Mouse (Mus musculus) liver, postnatal 0 days (tissue): Measurements from ENCODE around the gene Plekhg6. TPM values are rescaled to one million over a fixed set of nuclear protein-coding genes. Genes with fewer than 3 reads are reported as not detected.
A peak's percentile ranks its signal among the peaks of the same experiment; 100 is the strongest.

Experiments
- ATAC-seq: fragments of 200-750 bp; cut with Nextera tagmentation; 2 replicates; pipeline ENCODE4 v1.8.0; 2017; ENCODE audit warnings: mild to moderate bottlenecking, moderate library complexity
- DNase-seq: peaks from one replicate; pipeline ENCODE4 v3.0.0-alpha.2; 2016
- H3K27ac ChIP-seq: fragments of 300-500 bp; sonication (generic); 2 replicates; pipeline ENCODE4 v1.5.1; 2014; ENCODE audit warnings: antibody characterized with exemption, moderate library complexity, mild to moderate bottlenecking, low read depth
- H3K27me3 ChIP-seq: fragments of 300-500 bp; sonication (generic); 2 replicates; pipeline ENCODE4 v1.6.1; 2014; ENCODE audit warnings: low read length, control low read depth, mixed read lengths; ENCODE audit not compliant: insufficient read depth
- H3K36me3 ChIP-seq: fragments of 300-500 bp; sonication (generic); replicated peaks from 2 replicates; pipeline ENCODE4 v1.6.1; 2014; ENCODE audit warnings: mild to moderate bottlenecking, control low read depth, low read length, moderate library complexity, mixed read lengths; ENCODE audit not compliant: insufficient read depth
- H3K4me1 ChIP-seq: fragments of 300-500 bp; sonication (generic); 2 replicates; pipeline ENCODE4 v1.6.1; 2014; ENCODE audit warnings: antibody characterized with exemption, mild to moderate bottlenecking, control low read depth; ENCODE audit not compliant: insufficient read depth
- H3K4me2 ChIP-seq: fragments of 300-500 bp; sonication (generic); 2 replicates; pipeline ENCODE4 v1.6.1; 2014; ENCODE audit warnings: low read depth, mild to moderate bottlenecking, low read length, moderate library complexity, mixed read lengths
- H3K4me3 ChIP-seq: fragments of 300-500 bp; sonication (generic); 2 replicates; pipeline ENCODE4 v1.5.1; 2014; ENCODE audit warnings: low read depth, low read length
- H3K9ac ChIP-seq: fragments of 300-500 bp; sonication (generic); replicated peaks from 2 replicates; pipeline ENCODE4 v1.6.1; 2014; ENCODE audit warnings: mild to moderate bottlenecking, moderate library complexity
- H3K9me3 ChIP-seq: fragments of 300-500 bp; sonication (generic); 2 replicates; pipeline ENCODE4 v1.6.1; 2016; ENCODE audit warnings: mild to moderate bottlenecking, control low read depth, low read length, mixed read lengths
- CTCF ChIP-seq: sonication (generic); IDR thresholded peaks from 2 replicates; pipeline ENCODE4 v1.5.1; 2016; ENCODE audit warnings: antibody characterized with exemption, low read depth
- EP300 ChIP-seq: IDR thresholded peaks from 2 replicates; pipeline ENCODE4 v1.6.1; 2016; ENCODE audit warnings: antibody characterized with exemption, low read depth, mild to moderate bottlenecking
- WGBS: fragments of 180-500 bp; shearing (Covaris S2); extraction: QIAGEN DNeasy Blood & Tissue Kit; methylation state at CpG from one replicate; pipeline ENCODE4 v1.1.7; 2014; ENCODE audit not compliant: insufficient replicate concordance; 5-methylcytosine and 5-hydroxymethylcytosine counted together
- polyA plus RNA-seq: library from polyadenylated mRNA; unstranded; fragments of >200 nt; fragmentation: Nextera tagmentation; extraction: Ambion mirVana; gene quantifications from 2 replicates; pipeline ENCODE4 v1.2.1, GENCODE M21; 2015

The Plekhg6 gene
- polyA plus RNA-seq, 1 experiment from 2014 or later, result 1.2 TPM

GRCm38 (mm10) chr6:125411661-125412060, 31.1 kb upstream of the Plekhg6 start:
- Histone ChIP-seq H3K27ac (no peak overlapping the region), H3K4me1 (peaks cover 10% of the 10 kb centered on the region), H3K9ac (no peak overlapping the region), H3K36me3 (no peaks in the 10 kb centered on the region), H3K9me3 (no peaks in the 10 kb centered on the region), H3K4me3 (no peak overlapping the region), H3K27me3 (no peaks in the 10 kb centered on the region), H3K4me2 (no peak overlapping the region)
- WGBS, result 82% methylated on average over 6 of the region's 6 CpGs
- ATAC-seq, result no peak
- TF ChIP-seq CTCF, result no peak
- no peak for TF ChIP-seq EP300
- DNase-seq, result no peak

GRCm38 (mm10) chr6:125410995-125411547, 30.5 kb upstream of the Plekhg6 start:
- TF ChIP-seq EP300 (no peak), CTCF (no peak)
- Histone ChIP-seq H3K4me3 (no peak overlapping the region), H3K27ac (peak overlapping the region; percentile 16; the same call in 1 of the 2 replicates), H3K9ac (no peak overlapping the region), H3K9me3 (no peaks in the 10 kb centered on the region), H3K4me2 (peak overlapping the region; percentile 40), H3K36me3 (no peaks in the 10 kb centered on the region), H3K4me1 (peaks cover 10% of the 10 kb centered on the region), H3K27me3 (no peaks in the 10 kb centered on the region)
- DNase-seq (peak; percentile 65), ATAC-seq (peak; percentile 80)
- WGBS, result 33% methylated on average over 8 of the region's 8 CpGs

DNA sequence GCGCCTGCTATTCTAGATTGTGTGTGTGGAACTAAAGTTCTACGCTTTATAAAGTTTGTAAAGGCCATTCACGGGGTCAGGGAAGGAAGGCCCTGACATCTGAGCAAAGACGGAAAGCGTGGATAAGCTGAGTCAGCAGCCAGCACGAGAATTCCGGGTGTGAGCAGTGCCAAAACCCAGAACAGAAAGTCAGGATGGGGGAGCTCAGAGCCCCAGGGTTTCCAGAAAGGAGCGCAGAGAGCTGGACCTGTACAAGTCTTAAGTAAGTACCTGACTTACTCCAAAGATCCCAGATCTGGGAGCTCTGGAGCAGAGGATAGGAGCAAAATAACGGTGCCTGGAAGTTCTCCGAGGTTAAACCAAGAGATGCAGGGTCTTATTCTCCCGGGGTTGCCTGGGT, 30.0 kb upstream of the Plekhg6 start:
- Histone ChIP-seq H3K9ac (no peak overlapping the region), H3K4me3 (no peak overlapping the region), H3K27me3 (no peaks in the 10 kb centered on the region), H3K36me3 (no peaks in the 10 kb centered on the region), H3K4me2 (peak overlapping the region; percentile 40), H3K27ac (peak overlapping the region; percentile 16; the same call in 1 of the 2 replicates), H3K4me1 (peaks cover 10% of the 10 kb centered on the region), H3K9me3 (no peaks in the 10 kb centered on the region)
- DNase-seq (no peak), ATAC-seq (peak; percentile 18; the same call in 1 of the 2 replicates)
- TF ChIP-seq CTCF, result no peak
- TF ChIP-seq EP300, result no peak
- 57% methylated on average over 11 of the region's 11 CpGs for WGBS

DNA sequence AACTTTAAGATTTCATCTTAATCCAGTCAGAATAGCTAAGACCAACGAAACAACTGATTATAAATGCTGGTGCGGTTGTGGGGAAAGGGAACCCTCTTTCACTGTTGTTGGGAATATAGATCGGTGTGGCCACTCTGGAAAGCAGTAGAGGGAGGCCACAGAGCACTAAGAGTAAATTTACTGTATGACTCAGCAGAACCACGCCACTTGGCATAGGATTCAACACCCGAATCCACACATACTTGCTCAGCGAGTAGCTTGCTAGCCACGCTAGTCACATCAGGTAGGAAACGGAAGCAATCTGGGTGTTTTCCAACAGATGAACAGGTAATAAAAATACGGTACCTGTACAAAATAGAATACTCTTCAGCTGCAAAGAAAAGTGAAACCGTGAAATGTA, 27.1 kb upstream of the Plekhg6 start:
- ATAC-seq (peak; percentile 48; the same call in 1 of the 2 replicates), DNase-seq (no peak)
- H3K4me1 ChIP-seq, result peaks cover 10% of the 10 kb centered on the region
- H3K9ac ChIP-seq, result no peak overlapping the region
- TF ChIP-seq EP300, result no peak
- TF ChIP-seq CTCF, result no peak
- no peaks in the 10 kb centered on the region for H3K36me3 ChIP-seq
- H3K9me3 ChIP-seq, result no peaks in the 10 kb centered on the region
- H3K4me3 ChIP-seq, result no peak overlapping the region
- H3K27ac ChIP-seq, result no peak overlapping the region
- 72% methylated on average over 10 of the region's 10 CpGs for WGBS
- H3K27me3 ChIP-seq, result no peaks in the 10 kb centered on the region
- no peak overlapping the region for H3K4me2 ChIP-seq

- Histone ChIP-seq H3K4me1 (peaks cover 10% of the 10 kb centered on the region), H3K9me3 (no peaks in the 10 kb centered on the region), H3K27ac (no peak overlapping the region), H3K4me3 (no peak overlapping the region), H3K4me2 (no peak overlapping the region), H3K27me3 (no peaks in the 10 kb centered on the region), H3K9ac (no peak overlapping the region), H3K36me3 (no peaks in the 10 kb centered on the region)
- TF ChIP-seq EP300, result no peak
- no peak for TF ChIP-seq CTCF
- 71% methylated on average over 7 of the region's 7 CpGs for WGBS
- ATAC-seq (no peak), DNase-seq (no peak)
Measured at GRCm38 (mm10) chr6:125407224-125407623, 26.6 kb upstream of the Plekhg6 start.

GRCm38 (mm10) chr6:125405461-125406382, 25.1 kb upstream of the Plekhg6 start:
- 74% methylated on average over 14 of the region's 14 CpGs for WGBS
- no peak for TF ChIP-seq EP300
- TF ChIP-seq CTCF, result no peak

More at GRCm38 (mm10) chr6:125405461-125406382, 25.1 kb upstream of the Plekhg6 start:
- H3K4me1 ChIP-seq, result peaks cover 4% of the 10 kb centered on the region
- H3K9ac ChIP-seq, result no peak overlapping the region
- H3K27me3 ChIP-seq, result no peaks in the 10 kb centered on the region
- H3K4me3 ChIP-seq, result no peak overlapping the region
- H3K4me2 ChIP-seq, result no peak overlapping the region
- no peaks in the 10 kb centered on the region for H3K9me3 ChIP-seq
- DNase-seq (no peak), ATAC-seq (no peak)
- no peaks in the 10 kb centered on the region for H3K36me3 ChIP-seq
- no peak overlapping the region for H3K27ac ChIP-seq
